Mouse (Mus musculus): Measurements from ENCODE around the gene Xkrx. TPM values are rescaled to one million over a fixed set of nuclear protein-coding genes. Genes with fewer than 3 reads are reported as not detected.

The Xkrx gene
- polyA plus RNA-seq, 1 experiment from 2014 or later: 0.14 TPM

GRCm38 (mm10) chrX:134158151-134158550 is 3.7 kb downstream of the Xkrx start:
- no peak overlapping the region for H3K27ac ChIP-seq (ENCODE audit: low read depth, low read length)
- no peak overlapping the region for H3K4me2 ChIP-seq
- no peak overlapping the region for H3K9ac ChIP-seq (ENCODE audit: low read depth, low read length)
- no peaks in the 10 kb centered on the region for H3K4me1 ChIP-seq (ENCODE audit: control insufficient read depth, insufficient read depth, low read length)
- H3K27me3 ChIP-seq (ENCODE audit: control insufficient read depth, insufficient read depth, low read length): no peaks in the 10 kb centered on the region; the same call in 1 of the 2 replicates
- H3K4me3 ChIP-seq (ENCODE audit: low read depth, low read length): no peak overlapping the region
- 33% methylated on average over 7 of the region's 7 CpGs for WGBS (ENCODE audit: insufficient replicate concordance)
- ATAC-seq (replicated peaks; ENCODE audit: insufficient number of reproducible peaks, low FRiP score, low TSS enrichment): no peak
- no peaks in the 10 kb centered on the region for H3K36me3 ChIP-seq (ENCODE audit: control insufficient read depth, insufficient read depth, low read length)
- no peaks in the 10 kb centered on the region for H3K9me3 ChIP-seq (replicated peaks; ENCODE audit: control insufficient read depth, low read length)

GRCm38 (mm10) chrX:134141986-134142385 is 19.9 kb downstream of the Xkrx start:
- H3K4me3 ChIP-seq (ENCODE audit: low read depth, low read length): no peak overlapping the region
- no peaks in the 10 kb centered on the region for H3K9me3 ChIP-seq (replicated peaks; ENCODE audit: control insufficient read depth, low read length)
- H3K27me3 ChIP-seq (ENCODE audit: control insufficient read depth, insufficient read depth, low read length): no peaks in the 10 kb centered on the region
- ATAC-seq (replicated peaks; ENCODE audit: insufficient number of reproducible peaks, low FRiP score, low TSS enrichment): no peak
- no peak overlapping the region for H3K9ac ChIP-seq (ENCODE audit: low read depth, low read length)
- 60% methylated on average over 4 of the region's 4 CpGs for whole genome bisulfite sequencing (ENCODE audit: insufficient replicate concordance)
- no peak overlapping the region for H3K27ac ChIP-seq (ENCODE audit: low read depth, low read length)
- H3K36me3 ChIP-seq (ENCODE audit: control insufficient read depth, insufficient read depth, low read length): no peaks in the 10 kb centered on the region
- no peak overlapping the region for H3K4me2 ChIP-seq
- no peaks in the 10 kb centered on the region for H3K4me1 ChIP-seq (ENCODE audit: control insufficient read depth, insufficient read depth, low read length)

- 69% methylated on average over 1 of the region's 1 CpGs for WGBS (ENCODE audit: insufficient replicate concordance)
- Histone ChIP-seq H3K4me1 (ENCODE audit: control insufficient read depth, insufficient read depth, low read length) (no peaks in the 10 kb centered on the region), H3K4me2 (no peak overlapping the region), H3K27ac (ENCODE audit: low read depth, low read length) (no peak overlapping the region), H3K27me3 (ENCODE audit: control insufficient read depth, insufficient read depth, low read length) (no peaks in the 10 kb centered on the region), H3K9ac (ENCODE audit: low read depth, low read length) (no peak overlapping the region), H3K4me3 (ENCODE audit: low read depth, low read length) (no peak overlapping the region), H3K36me3 (ENCODE audit: control insufficient read depth, insufficient read depth, low read length) (no peaks in the 10 kb centered on the region), H3K9me3 (replicated peaks; ENCODE audit: control insufficient read depth, low read length) (no peaks in the 10 kb centered on the region)
- ATAC-seq (replicated peaks; ENCODE audit: insufficient number of reproducible peaks, low FRiP score, low TSS enrichment): no peak
Observed at GRCm38 (mm10) chrX:134141551-134141950, 20.3 kb downstream of the Xkrx start.

- Histone ChIP-seq H3K4me3 (ENCODE audit: low read depth, low read length) (no peak overlapping the region), H3K4me2 (no peak overlapping the region), H3K9ac (ENCODE audit: low read depth, low read length) (no peak overlapping the region), H3K27me3 (ENCODE audit: control insufficient read depth, insufficient read depth, low read length) (no peaks in the 10 kb centered on the region), H3K36me3 (ENCODE audit: control insufficient read depth, insufficient read depth, low read length) (no peaks in the 10 kb centered on the region), H3K27ac (ENCODE audit: low read depth, low read length) (no peak overlapping the region), H3K4me1 (ENCODE audit: control insufficient read depth, insufficient read depth, low read length) (no peaks in the 10 kb centered on the region), H3K9me3 (replicated peaks; ENCODE audit: control insufficient read depth, low read length) (no peaks in the 10 kb centered on the region)
- 77% methylated on average over 6 of the region's 6 CpGs for WGBS (ENCODE audit: insufficient replicate concordance)
- no peak for ATAC-seq (replicated peaks; ENCODE audit: insufficient number of reproducible peaks, low FRiP score, low TSS enrichment)
Observed at GRCm38 (mm10) chrX:134140024-134140423, 21.9 kb downstream of the Xkrx start.

GRCm38 (mm10) chrX:134133821-134134220 is 28.1 kb downstream of the Xkrx start:
- 37% methylated on average over 3 of the region's 3 CpGs for WGBS (ENCODE audit: insufficient replicate concordance)
- Histone ChIP-seq H3K4me3 (ENCODE audit: low read depth, low read length) (no peak overlapping the region), H3K27ac (ENCODE audit: low read depth, low read length) (no peak overlapping the region), H3K36me3 (ENCODE audit: control insufficient read depth, insufficient read depth, low read length) (no peaks in the 10 kb centered on the region), H3K9me3 (replicated peaks; ENCODE audit: control insufficient read depth, low read length) (no peaks in the 10 kb centered on the region), H3K4me2 (no peak overlapping the region), H3K9ac (ENCODE audit: low read depth, low read length) (no peak overlapping the region), H3K4me1 (ENCODE audit: control insufficient read depth, insufficient read depth, low read length) (no peaks in the 10 kb centered on the region), H3K27me3 (ENCODE audit: control insufficient read depth, insufficient read depth, low read length) (no peaks in the 10 kb centered on the region)
- ATAC-seq (replicated peaks; ENCODE audit: insufficient number of reproducible peaks, low FRiP score, low TSS enrichment): no peak

- Histone ChIP-seq H3K9ac (ENCODE audit: low read depth, low read length) (no peak overlapping the region), H3K27me3 (ENCODE audit: control insufficient read depth, insufficient read depth, low read length) (no peaks in the 10 kb centered on the region), H3K9me3 (replicated peaks; ENCODE audit: control insufficient read depth, low read length) (no peaks in the 10 kb centered on the region), H3K27ac (ENCODE audit: low read depth, low read length) (no peak overlapping the region), H3K4me1 (ENCODE audit: control insufficient read depth, insufficient read depth, low read length) (no peaks in the 10 kb centered on the region), H3K4me2 (no peak overlapping the region), H3K36me3 (ENCODE audit: control insufficient read depth, insufficient read depth, low read length) (no peaks in the 10 kb centered on the region), H3K4me3 (ENCODE audit: low read depth, low read length) (no peak overlapping the region)
- WGBS (ENCODE audit: insufficient replicate concordance): 27% methylated on average over 5 of the region's 5 CpGs
- ATAC-seq (replicated peaks; ENCODE audit: insufficient number of reproducible peaks, low FRiP score, low TSS enrichment): no peak
Observed at GRCm38 (mm10) chrX:134132295-134132694, 29.6 kb downstream of the Xkrx start.

- Histone ChIP-seq H3K9me3 (replicated peaks; ENCODE audit: control insufficient read depth, low read length) (no peaks in the 10 kb centered on the region), H3K27ac (ENCODE audit: low read depth, low read length) (no peak overlapping the region), H3K27me3 (ENCODE audit: control insufficient read depth, insufficient read depth, low read length) (no peaks in the 10 kb centered on the region), H3K4me3 (ENCODE audit: low read depth, low read length) (no peak overlapping the region), H3K4me1 (ENCODE audit: control insufficient read depth, insufficient read depth, low read length) (no peaks in the 10 kb centered on the region), H3K9ac (ENCODE audit: low read depth, low read length) (no peak overlapping the region), H3K36me3 (ENCODE audit: control insufficient read depth, insufficient read depth, low read length) (no peaks in the 10 kb centered on the region), H3K4me2 (no peak overlapping the region)
- WGBS (ENCODE audit: insufficient replicate concordance): 64% methylated on average over 3 of the region's 3 CpGs
- no peak for ATAC-seq (replicated peaks; ENCODE audit: insufficient number of reproducible peaks, low FRiP score, low TSS enrichment)
Observed at GRCm38 (mm10) chrX:134128549-134128948, 33.3 kb downstream of the Xkrx start.

- H3K9ac ChIP-seq (ENCODE audit: low read depth, low read length): no peak overlapping the region
- H3K4me1 ChIP-seq (ENCODE audit: control insufficient read depth, insufficient read depth, low read length): no peaks in the 10 kb centered on the region
- no peak for ATAC-seq (replicated peaks; ENCODE audit: insufficient number of reproducible peaks, low FRiP score, low TSS enrichment)
Observed at GRCm38 (mm10) chrX:134116417-134116816, 45.5 kb downstream of the Xkrx start.

GRCm38 (mm10) chrX:134111767-134112166 is 50.1 kb downstream of the Xkrx start:
- no peaks in the 10 kb centered on the region for H3K36me3 ChIP-seq (ENCODE audit: control insufficient read depth, insufficient read depth, low read length)
- H3K27ac ChIP-seq (ENCODE audit: low read depth, low read length): no peak overlapping the region
- ATAC-seq (replicated peaks; ENCODE audit: insufficient number of reproducible peaks, low FRiP score, low TSS enrichment): no peak
- no peaks in the 10 kb centered on the region for H3K27me3 ChIP-seq (ENCODE audit: control insufficient read depth, insufficient read depth, low read length)
- H3K4me1 ChIP-seq (ENCODE audit: control insufficient read depth, insufficient read depth, low read length): no peaks in the 10 kb centered on the region
- no peaks in the 10 kb centered on the region for H3K9me3 ChIP-seq (replicated peaks; ENCODE audit: control insufficient read depth, low read length)
- H3K4me2 ChIP-seq: no peak overlapping the region
- WGBS (ENCODE audit: insufficient replicate concordance): 71% methylated on average over 3 of the region's 3 CpGs
- H3K9ac ChIP-seq (ENCODE audit: low read depth, low read length): no peak overlapping the region
- no peak overlapping the region for H3K4me3 ChIP-seq (ENCODE audit: low read depth, low read length)

More at GRCm38 (mm10) chrX:134116417-134116816, 45.5 kb downstream of the Xkrx start:
- WGBS (ENCODE audit: insufficient replicate concordance): 62% methylated on average over 3 of the region's 3 CpGs
- Histone ChIP-seq H3K27me3 (ENCODE audit: control insufficient read depth, insufficient read depth, low read length) (no peaks in the 10 kb centered on the region), H3K4me2 (no peak overlapping the region), H3K27ac (ENCODE audit: low read depth, low read length) (no peak overlapping the region), H3K9me3 (replicated peaks; ENCODE audit: control insufficient read depth, low read length) (no peaks in the 10 kb centered on the region), H3K4me3 (ENCODE audit: low read depth, low read length) (no peak overlapping the region), H3K36me3 (ENCODE audit: control insufficient read depth, insufficient read depth, low read length) (no peaks in the 10 kb centered on the region)
